Mouse (Mus musculus) liver (tissue): ENCODE data around the gene Ebf1.

ENCODE experiments used
- DNase-seq: peaks from one replicate; pipeline ENCODE4 v3.0.0-alpha.2; 2020; ENCODE audit warnings: mixed read lengths

Gene Ebf1

DNA sequence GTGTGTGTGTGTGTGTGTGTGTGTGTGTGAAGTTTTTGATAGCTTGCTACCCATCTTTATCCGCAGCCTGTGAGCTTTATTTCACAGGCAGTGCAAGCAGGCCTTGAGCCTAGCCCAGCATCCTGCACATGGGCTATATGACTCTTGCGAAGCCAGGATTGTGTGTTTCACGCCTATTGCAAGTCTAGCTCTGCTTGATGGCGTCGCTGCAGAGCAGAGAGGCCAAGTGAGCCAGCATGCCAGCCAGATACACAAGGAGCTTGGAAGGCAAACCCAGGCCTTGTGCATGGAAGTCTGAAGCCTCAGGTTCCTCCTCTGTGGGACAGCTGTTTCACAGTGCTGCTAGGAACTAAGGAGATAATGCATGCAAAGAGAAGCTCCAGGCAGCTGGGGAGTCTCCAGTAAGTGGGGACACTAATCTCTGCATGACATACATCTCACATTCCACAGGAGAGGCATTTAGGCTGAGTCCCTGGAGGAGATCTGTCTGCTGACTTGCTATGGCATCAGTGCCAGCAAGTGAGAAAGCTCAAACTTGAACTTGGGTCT is 359.2 kb downstream of the Ebf1 start:
- DNase-seq = no peak

DNA sequence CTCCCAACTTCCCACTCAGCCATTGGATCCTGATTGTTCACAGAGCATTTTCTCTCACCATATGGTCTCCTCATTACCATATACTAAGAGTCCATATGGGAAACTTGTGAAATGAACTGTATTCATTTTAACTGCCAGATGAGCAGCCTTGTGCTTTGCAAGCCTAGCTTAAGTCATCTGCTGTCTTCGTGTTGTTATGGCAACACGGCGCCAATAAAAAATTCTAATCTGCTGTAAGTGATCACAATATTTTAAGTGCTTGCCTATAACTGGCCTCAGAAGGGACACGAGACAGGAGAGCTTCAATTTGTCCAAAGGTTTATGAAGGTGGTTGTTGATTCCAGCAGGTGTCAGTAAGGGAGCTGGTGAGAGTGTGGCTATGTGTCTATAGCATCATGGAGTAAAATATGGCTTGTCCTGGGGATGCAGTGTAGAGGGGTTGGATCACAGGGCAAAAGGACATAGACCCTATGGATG is 360.8 kb downstream of the Ebf1 start:
- no peak for DNase-seq

DNA sequence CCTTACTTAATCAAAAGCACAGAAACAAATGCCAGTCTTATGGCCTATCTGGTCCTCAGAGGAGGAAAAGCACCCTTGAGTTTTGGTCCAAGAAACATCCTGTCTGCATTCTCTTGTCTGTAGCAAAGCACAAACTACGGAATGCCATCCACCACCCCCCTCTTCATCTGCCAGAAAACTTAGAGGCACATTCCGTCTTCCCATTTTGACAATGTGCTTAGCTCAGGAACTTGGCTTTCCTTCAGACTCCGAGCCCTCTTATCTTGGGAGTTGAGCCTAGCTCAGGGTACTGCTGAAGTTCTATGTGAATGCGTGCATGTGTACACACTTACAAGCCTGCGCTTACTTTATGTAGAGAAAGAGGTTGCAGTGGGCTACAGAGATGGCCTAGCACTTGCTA is 362.3 kb downstream of the Ebf1 start:
- DNase-seq = no peak

DNA sequence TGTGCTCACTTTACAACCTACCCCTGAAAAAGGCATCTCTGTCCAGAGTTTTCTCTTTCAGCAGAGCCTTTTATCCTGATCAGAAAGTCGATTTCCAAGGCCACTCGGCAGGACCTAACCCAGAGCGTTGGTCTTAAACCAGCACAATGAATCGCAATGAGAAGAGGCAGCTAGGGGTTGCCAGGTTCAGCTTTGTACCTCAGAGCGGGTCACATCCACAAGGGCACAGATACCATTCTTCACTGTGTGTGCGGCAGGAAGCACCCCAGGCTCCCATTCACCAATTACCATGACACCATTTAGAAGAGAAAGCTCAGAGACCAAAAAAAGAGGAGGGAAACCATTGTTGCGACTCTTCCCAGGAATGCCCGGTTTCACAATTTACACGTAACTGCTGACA is 365.1 kb downstream of the Ebf1 start:
- no peak for DNase-seq

DNA sequence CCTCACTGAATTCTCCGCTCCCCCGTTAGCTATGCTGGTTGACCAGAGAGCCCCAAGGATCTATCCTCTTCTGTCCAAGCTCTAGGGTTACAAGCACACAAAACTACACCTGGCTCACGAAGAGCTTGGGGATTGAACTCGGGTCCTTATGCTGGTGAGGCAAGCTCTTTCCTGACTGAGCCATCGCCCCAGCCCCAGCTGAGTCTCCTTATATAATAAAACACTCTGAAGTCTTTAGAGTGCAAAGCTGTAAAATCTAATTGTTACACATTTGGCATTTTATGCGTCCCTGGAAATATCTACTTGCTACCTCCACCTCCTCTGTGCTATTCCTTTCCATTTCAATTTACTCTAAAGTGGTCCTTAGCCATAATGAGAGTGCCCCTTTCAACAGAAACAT is 366.8 kb downstream of the Ebf1 start:
- DNase-seq = no peak

DNA sequence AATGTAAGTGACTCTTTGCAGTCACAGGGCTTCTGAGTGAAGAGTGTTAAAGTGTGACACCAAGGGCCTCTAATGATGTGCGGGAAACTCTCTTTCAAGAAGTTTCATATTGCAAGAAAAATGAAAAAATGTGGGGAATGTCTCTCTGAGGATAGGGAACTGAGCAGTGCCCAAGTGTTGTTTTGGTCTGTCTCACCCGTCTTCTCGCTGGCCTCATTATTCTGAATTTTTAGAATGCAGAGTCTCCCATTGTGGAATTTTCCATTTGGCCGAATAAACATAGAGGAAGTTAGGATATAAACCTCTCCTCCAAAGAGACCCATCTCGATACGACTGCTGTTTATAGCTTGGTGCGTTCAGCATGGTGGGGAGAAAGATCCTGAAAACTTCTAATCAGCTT is 367.3 kb downstream of the Ebf1 start:
- DNase-seq = no peak

DNA sequence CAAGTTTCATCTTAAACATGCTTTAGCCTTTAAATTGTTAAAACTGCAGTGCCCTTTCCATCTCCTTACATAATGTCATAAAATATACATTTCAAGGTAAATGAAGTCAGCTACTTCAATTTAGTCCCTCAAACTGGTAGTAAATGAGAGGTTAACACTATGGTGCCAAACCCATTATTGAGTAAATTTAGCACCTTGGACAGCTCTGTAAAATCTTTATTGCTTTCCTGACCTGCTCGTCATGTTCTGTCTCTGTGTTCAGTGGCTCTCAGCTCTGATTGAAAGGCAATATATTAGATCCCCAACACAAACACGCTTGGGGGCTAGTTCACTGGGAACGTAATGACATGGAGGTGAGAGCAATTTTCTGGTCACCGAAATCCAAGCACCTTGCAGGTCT is 370.7 kb downstream of the Ebf1 start:
- DNase-seq = no peak

DNA sequence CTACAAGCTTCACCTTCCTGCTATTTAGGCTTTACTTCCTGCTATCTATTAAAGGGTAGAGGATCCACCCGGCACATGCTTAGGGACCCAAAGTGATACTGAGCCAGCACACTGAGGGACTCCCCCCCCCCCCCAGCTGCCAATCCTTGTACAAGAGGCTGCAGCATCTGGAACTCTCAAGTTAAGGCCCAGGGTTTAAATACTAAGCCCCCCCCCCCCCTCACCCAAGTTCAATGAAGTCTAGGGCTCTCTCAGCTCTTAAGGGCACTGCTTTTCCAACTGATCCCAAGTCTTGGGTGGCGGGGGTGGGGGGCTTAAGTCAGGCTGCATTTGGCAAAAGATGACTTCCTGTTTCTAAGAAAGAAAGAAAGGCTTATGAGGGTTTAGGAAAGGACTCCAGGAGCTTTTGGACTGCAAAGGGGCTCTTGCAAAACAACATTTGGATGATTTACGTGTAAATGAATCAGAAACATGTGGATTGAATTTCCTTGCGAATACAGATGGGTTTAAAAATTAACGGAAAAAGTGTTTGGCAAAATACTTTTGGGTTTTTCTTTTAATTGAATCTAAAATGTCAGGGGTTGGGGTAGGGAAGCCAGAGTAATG is 385.7 kb downstream of the Ebf1 start:
- DNase-seq = no peak

DNA sequence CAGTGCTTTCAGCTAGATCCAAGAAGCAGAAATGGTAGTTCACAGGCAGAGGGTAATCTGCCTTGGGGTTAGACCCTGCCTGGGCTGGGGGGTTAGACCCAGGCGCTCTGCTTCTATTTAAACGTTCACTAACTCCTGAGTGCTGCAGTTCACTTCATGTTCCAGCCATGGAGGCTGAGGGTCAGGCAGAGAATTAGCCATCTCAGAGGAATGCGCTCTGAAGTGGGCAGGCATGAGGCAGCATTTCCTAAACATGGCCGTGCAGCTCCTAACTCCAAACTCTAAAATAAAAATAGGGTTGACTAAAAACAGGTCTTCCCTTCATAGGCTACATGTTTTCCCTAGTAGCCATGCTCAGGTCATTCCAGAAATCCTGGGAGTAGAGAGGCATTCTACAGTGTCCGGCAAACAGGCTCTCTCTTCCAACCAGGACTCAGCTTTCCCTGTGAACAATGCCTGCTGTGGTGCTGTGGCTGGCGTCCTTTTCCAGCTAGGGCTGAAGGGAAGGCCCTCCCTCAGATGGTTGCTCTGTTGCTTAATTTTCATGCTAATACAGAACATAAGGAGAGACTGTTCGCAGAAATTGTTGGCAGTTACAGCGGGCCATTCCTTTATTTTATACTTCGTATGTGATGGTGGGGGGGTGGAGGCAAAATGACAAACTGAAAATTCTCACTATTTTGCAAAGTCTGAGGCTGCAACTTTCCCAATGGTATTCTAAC is 386.8 kb downstream of the Ebf1 start:
- DNase-seq = no peak

DNA sequence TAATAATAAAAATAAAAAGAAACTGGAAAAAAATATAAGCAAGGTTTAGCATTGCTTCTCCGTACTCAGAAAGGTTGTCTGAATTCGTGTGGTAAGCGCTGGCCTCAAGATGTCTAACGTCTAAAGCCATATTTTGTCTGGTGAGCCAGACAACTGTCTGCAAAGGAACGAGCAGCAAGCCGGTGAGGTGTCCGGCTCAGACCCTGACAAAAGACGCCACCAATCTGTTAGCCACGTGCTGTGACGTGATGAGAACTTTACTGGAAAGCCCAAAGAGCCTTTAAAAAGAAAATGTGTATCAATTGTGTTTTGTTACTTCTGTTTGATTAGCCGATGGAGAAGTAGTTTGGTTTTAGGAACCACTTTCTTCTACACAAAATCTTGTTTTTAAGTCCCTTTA is 390.2 kb downstream of the Ebf1 start:
- DNase-seq = no peak

DNA sequence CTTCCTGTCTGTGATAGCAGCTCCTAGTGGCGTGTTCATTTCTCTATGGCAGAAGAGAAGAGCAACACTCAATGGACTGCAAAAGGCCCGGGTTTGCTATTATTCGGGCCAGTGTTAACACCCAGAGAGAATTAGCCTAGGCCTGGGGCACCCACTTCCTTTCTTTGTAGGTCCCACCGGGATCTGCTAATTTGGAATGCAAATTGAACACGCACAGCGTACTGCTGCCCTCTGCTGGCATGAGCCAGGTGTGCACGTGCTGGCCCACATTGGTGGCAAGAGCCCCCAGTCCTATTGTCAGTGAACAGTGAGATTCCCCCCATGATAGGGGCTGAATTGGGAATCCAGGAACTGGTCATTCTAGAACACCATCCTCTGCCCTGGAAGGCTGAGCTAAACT is 391.0 kb downstream of the Ebf1 start:
- DNase-seq = peak; percentile 66

DNA sequence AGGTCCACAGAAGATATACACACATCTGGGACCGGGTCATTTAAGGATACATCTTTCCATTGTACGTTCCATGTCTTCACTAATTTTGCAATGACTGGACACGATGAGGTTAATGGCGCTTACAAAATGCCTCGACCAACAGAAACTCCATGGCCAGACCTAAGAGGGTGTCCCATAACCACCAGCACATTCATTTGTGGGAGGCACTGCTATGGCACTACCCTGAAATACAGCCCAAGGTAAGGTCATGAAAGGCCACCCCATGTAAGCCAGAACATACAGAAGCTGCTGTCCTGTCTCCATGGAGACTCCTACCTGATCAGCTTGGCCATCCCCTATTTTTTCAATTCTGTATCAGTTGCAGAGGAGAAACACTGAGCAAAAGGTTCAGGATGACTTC is 391.6 kb downstream of the Ebf1 start:
- DNase-seq = no peak

DNA sequence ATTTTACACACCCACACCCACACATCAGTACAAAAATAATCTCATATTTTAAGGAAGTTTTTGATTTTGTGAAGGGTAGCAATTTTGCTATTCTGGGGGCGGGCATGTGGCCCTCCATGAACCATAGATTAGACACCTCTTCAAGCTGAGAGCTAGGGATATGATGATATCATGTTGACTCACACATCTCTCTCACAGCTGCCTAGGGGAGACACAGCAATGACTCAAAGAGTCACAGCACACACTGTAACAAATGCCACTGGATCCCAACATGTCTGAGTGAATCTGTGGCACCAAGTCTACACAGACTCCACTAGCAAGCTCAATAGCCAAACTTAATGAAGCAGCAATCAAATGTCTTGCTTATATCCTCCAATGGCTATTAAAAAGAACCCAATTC is 395.0 kb downstream of the Ebf1 start:
- DNase-seq = no peak

DNA sequence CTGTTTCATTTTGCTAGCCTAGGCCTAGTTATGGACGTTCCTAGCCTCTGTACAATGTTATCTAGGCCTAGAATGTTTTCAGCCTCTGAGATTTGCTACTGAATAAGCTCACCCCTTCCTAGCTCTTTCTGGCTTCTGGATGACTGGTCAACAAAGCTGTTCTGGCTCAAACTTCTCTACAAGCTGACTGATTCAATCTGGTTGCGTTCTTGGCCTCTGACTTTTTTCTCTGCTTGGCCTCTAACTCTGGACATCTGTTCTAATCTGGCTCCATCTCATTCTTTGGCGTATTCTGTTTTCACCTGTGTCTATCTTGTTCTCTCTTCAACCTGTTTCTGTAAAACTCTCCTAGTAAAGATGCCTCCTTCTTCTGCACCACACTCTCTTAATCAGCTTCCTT is 400.4 kb downstream of the Ebf1 start:
- DNase-seq = no peak

DNA sequence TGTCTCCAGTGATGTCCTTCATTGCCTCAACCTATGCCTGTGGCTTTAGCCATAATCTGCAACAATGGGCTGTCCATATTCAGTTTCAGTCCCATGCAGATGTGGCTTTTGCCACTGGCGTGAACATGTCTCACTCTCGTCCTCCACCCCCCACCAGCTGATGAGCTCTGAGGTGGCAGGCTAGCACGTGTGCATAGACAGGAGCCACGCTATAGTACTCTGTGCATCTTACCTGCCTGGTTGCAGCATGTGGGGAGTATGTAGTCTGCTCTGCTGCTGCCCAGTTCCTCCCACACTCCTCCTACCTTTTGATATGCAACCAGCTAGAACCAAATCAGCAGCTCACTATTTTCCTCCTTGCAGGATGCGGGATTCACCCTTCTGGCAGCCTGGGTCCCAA is 408.9 kb downstream of the Ebf1 start:
- no peak for DNase-seq

DNA sequence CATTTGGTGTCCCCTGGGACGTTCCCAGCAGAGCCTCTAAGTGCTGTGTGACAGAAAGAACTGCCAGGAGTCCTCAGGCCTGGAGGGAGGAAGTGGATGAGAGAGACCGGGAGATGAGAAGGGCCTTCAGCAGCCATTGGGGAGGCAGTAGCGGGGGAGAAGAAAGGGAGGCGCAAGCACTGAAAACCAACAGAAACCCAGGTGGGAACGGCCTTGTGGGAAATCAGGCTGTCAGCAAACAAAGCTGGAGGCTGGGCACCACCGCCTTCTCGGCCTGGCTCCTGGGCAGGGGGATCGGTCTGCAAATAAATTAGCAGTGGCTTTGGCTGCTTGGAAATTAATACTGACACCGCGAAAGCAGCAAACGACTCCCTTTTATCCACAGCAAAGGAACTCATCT is 409.6 kb downstream of the Ebf1 start:
- DNase-seq = peak; percentile 4

DNA sequence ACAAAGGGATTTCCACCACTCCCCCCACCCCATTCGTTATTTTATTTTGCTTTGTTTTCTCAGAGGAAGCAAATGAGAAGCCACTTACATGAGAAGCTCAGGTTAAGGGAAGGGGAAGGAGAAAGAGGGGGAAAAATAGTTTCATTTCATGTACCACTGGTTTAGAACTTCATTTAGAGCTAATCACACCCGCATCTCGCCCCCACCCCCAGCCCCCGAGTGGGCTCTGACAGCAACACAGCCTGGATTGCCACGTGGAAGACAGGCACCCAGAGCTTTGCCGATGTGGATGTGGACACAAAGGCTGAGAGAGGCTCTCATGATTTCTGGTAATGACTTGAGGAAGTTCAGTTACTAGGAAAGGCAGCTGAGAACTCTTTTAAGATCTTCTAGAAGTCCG is 410.0 kb downstream of the Ebf1 start:
- DNase-seq = no peak

DNA sequence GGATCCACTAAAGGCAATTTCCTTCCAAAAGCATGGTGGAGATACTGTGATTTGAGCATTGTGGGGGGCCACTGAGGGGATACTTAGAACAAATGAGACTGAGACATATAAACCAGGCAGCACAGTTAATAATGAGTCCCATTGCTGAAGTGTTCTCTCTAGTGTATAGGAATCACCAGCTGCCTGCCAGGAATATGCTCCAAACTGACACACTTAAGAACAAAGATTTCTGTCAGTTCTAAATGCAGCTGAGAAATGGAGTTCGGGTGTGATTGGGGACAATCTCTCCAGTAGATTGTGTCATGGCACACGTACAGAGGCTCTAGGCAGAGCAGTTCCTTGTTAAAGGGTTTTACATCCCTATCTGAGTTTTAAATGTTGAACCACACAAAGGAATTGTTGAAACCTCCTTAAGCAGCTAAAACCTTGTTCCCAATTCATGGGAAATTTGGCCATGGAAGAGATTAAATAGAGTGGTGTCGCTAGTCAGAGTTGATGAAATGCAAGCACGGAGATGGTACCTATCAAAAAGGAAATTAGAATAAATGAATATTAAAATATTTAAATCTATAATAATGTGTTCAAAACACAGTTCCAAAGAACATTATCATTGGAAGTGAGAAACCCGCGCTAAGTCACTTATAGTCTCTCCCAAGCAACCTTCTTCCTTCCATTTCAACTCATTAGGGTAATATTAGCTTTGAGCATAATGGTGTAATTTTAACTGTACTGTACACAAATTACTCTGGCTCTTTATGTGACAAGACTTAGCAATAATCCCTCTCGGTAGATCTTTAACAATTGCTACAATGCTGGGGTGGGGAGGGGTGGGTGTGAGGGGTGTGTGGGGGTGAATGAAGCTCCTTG is 438.9 kb downstream of the Ebf1 start:
- DNase-seq = no peak
